Mouse (Mus musculus) gonadal fat pad, adult 2 months (tissue): ENCODE measurements around the gene Dgki. TPM values are rescaled to one million over a fixed set of nuclear protein-coding genes. Genes with fewer than 3 reads are reported as not detected.

ENCODE experiments used
- DNase-seq: peaks from one replicate; pipeline ENCODE4 v3.0.0-alpha.2; 2012; ENCODE audit warnings: low read depth
- polyA plus RNA-seq: library from polyadenylated mRNA; depleted of rRNA; stranded (reverse); fragments of >200 nt; gene quantifications from 2 replicates; pipeline ENCODE4 v1.2.3, GENCODE M21; 2012

Gene Dgki
- polyA plus RNA-seq, 1 experiment = 3.4 TPM

- DNase-seq = no peak
Measured at GRCm38 (mm10) chr6:37067357-37067756, 232.6 kb downstream of the Dgki start.

GRCm38 (mm10) chr6:37064214-37064830 lies 235.7 kb downstream of the Dgki start:
- DNase-seq = no peak

- no peak for DNase-seq
Measured at GRCm38 (mm10) chr6:37063266-37063665, 236.7 kb downstream of the Dgki start.

DNA sequence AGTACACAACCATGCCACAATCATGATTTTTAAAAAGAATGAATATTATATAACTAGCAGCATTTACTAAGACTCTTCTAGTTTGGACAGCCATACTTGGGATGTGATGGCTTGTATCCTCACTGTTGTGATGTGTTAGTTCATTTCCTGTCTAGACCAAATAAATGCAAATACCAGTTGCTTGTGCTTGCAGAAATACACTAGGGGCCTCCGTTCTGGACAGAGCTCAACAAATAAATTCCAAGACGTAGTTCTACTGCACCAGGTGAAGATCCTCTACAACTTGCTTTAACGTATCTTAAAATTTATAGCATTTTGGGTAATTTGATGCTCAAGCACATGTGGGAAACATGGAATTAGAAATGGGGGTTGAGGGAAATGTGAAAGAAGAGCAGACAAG lies 239.9 kb downstream of the Dgki start:
- no peak for DNase-seq

DNA sequence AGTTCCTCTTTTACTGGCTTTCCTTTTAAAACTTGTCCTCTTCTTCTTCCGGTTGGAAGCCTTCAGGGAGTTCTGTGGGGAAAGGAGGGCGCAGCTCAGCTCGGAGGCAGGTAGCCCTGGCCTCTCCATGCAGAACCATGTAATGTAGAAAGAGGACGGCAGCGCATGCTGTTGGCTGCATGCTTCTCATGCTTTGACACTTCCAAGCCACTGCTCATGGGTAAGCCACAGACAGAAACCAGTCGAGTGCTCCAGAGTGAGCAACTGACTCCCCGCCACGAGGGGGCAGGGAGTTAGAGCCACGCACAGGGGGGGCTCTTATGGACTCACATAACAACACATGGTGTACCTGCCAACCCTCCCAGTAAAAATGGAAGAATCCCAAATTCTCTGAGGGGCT lies 242.0 kb downstream of the Dgki start:
- DNase-seq = no peak

DNA sequence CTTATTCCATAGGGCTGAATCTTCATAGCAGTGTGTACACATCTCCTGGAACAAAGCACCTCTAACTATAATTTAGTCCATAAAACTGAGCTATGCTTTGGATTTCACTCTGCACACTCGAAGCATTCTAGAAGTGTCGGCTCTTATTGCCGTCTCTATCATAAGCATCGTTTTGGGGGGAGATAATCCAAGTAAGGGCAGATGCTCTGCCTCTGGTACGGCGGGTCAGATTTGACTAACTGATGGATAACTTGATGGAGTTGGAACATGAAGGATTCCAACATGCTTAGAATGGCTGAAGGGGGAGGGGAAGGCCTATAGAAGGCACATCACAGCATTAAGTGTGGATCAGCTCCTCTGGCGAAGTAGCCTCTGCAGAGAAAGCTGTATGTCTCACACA lies 242.4 kb downstream of the Dgki start:
- no peak for DNase-seq

GRCm38 (mm10) chr6:37055634-37056033 lies 244.3 kb downstream of the Dgki start:
- no peak for DNase-seq

GRCm38 (mm10) chr6:37055128-37055527 lies 244.9 kb downstream of the Dgki start:
- DNase-seq = no peak

GRCm38 (mm10) chr6:37054435-37055020 lies 245.5 kb downstream of the Dgki start:
- DNase-seq = no peak

- no peak for DNase-seq
Measured at GRCm38 (mm10) chr6:37053411-37053810, 246.6 kb downstream of the Dgki start.

GRCm38 (mm10) chr6:37051652-37052051 lies 248.3 kb downstream of the Dgki start:
- DNase-seq = no peak

DNA sequence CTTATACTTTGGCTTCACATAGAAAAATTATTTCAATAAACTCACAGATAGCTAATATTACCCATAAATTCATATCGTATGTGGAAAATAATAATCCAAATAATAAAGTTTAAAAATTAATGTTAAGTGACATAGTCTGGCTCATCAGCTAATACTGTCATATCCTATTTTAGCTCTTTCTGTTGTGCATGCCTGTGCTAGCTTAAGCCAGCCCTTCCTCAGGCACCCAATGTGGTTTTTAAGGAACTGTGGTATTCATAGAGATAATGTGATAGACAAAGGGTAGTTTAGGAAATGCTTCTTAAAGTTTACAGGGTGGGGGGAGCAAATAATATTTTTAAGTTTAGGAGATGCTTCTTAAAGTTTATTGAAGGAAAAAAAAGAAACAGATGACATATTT lies 248.8 kb downstream of the Dgki start:
- no peak for DNase-seq

DNA sequence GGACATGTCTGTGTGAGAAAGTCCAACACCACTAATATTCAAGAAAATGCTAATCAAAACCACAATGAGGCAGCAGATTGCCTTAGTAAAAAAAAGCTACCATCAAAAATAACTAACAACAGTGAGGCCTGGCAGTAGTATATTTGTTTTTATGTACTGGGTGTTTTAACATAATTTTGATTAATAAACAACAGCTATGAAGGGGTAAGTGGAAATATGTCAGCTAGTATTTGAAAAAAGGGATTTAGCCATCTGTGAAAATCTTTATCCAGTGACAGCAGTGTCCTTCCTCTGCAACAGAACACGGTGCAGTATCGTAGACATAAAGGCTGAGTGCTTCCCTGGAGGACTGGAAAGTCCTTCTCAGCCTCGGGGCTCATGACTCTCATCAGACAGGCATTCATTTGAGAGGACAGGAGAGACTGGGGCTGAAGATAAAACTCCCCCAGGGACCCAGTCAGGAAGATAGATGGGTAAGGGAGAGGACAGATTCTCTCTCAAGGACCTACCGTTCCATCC lies 252.3 kb downstream of the Dgki start:
- no peak for DNase-seq

GRCm38 (mm10) chr6:37046152-37046788 lies 253.7 kb downstream of the Dgki start:
- no peak for DNase-seq

DNA sequence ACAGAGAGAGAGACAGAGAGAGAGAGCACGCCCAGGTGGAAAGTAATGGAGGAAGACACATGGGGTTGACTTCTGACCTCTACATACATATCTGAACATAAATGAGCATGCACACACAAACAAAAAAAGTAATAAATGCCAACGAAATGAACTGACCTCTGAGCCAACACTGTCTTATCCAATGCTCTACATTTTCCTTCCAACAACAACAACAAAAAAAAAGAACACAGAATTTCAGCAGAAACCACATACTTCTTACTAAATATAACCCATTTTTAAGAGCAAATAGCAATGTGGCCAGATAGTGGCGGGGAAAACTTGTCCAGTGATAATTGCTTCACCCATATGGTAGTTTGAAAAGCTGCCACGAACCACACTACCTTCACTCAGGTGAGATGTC lies 255.2 kb downstream of the Dgki start:
- DNase-seq = no peak

DNA sequence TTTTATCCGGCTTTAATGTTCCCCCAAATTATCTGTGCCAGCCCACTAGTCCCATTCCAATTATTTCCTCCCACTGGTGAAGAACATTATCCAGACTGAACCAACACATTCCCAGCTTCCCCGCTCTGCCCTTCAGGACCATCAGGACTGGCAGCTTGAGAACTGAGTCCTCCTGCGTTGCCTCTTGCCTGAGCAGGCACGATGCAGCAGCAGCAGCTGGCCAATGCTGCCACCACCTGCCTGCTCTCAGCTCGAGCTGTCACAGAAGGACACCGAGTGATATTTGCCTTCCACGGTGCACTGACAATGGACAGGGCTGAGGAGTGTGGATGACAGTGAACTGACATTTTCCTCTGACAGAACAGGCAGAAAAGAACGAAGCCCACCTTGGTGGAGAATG lies 261.5 kb downstream of the Dgki start:
- DNase-seq = no peak

DNA sequence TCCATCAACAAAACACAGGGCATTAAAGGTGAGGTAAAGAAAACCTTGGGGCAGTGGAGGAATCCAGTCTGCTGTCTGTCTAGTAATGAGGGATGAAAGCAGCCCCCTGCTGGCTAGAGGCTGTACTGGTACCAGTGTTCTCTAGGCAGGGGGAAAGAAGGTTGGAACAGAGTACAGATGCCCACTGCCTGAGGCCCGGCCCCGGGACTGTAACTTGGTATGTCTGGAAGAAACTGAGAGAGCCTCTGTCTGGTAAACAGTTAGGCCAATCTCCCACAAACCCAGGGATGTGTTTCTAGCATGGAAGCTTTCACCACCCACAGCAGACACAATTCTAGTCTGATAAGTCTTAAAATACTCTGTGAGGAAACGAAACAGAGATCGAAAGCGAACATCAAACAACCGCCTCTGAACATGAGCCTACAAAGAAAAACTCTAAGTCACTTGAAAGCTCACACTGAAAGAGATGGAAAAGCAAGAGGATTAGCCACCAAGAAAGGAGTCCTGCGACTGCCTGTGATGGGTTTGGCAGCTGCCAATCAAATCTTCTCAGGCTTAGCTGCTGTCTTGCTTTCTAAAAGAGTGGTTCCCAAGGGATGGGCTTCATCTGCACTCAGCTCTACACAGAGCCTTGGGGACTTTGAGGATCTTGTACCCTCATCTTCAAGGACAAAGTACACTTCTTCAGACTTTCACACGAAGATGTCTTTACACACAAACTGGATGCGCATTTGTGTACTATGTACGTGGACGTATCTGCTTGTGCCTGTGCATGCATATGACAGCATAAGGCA lies 262.7 kb downstream of the Dgki start:
- DNase-seq = no peak

- DNase-seq = no peak
Measured at GRCm38 (mm10) chr6:37035681-37036080, 264.3 kb downstream of the Dgki start.

DNA sequence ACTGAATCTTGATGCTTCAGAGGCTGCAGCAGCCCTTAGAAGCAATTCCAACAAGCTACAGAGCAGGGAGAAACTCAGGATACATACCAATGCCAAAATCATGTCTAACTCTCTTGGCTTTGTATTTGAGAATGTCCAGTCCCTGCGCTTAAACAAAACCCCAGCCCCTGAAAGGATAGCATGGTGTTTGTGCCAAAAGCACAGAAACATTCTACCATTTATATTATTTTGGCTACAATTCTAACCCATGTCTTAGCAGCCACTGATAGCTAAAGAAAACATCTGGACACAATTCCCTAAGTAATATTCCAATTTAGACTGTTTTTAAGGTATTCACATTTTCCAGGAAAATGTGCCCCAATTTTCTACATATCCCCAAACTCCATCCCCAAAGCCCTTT lies 269.0 kb downstream of the Dgki start:
- no peak for DNase-seq

DNA sequence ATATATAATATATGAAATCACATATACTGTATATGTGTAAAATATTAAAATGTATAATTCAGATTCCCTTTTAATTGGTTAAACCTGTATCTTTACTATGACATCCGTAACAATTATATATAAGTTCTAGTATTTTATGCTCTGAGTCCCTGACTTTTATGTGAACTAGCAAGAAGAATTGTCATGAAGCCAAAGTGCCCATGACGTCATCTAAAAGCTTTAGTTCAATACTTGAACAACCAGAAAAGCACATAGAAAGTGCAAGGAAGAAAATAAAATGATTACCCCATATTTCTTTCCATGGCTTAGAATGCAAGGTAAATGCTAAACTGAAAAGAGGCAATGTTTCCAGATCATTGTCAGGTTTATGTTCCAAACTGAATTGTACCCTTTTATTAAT lies 269.6 kb downstream of the Dgki start:
- no peak for DNase-seq

- DNase-seq = no peak
Measured at GRCm38 (mm10) chr6:37028841-37029240, 271.1 kb downstream of the Dgki start.

GRCm38 (mm10) chr6:37028300-37028699 lies 271.7 kb downstream of the Dgki start:
- no peak for DNase-seq
